Mouse (Mus musculus): ENCODE results near the gene Apobec3. TPM values are rescaled to one million over a fixed set of nuclear protein-coding genes. Genes with fewer than 3 reads are reported as not detected.

The Apobec3 gene
- total RNA-seq, 2 experiments from 2014 or later, result 4.3 to 4.4 TPM

- no peak for DNase-seq (ENCODE audit: low spot score in 2 of 2)
Observed at GRCm38 (mm10) chr15:79947681-79948080, 56.2 kb downstream of the Apobec3 start.

GRCm38 (mm10) chr15:79950250-79951025 is 59.0 kb downstream of the Apobec3 start:
- DNase-seq (ENCODE audit: low spot score in 2 of 2), result peak in 1 of 2 experiments; percentile 56

GRCm38 (mm10) chr15:79951226-79951625 is 59.8 kb downstream of the Apobec3 start:
- no peak for DNase-seq (ENCODE audit: low spot score in 2 of 2)

DNA sequence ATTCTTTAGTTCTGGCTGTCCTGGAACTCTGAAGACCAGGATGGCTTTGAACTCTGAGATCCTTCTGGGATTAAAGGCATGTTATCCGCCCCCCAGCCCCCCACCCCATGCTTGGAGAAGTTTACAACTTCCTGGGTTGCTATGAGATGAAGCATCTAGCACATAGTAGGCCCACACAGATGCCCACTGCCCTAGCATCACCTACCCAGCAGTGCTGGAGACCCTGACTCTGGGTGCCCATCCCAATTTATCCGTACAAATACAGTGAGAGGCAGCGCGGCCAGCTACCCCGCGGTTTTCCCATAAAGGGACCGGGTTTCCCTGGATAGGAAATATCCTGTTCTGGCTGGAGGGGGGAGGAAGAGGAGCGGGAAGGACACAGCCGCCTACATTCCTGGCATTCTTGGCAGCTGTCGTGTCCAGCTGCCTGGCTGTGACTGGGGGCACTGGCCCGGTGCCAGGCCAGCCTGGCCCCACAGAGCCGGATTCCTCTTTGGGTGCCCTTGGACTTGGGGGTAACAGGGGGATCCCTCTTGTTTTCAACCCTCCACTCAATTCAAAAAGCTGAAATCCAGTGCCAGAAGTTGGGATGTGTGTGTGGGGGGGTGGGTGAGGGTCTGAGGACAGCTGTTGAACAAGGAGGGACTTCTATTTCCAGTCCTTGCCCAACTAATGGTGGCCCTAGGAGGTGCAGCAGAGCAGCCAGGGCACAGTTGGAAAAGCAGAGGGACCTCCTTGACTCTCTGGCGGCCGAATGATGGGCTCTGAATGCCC is 60.5 kb downstream of the Apobec3 start:
- DNase-seq (ENCODE audit: low spot score in 2 of 2), result no peak

DNA sequence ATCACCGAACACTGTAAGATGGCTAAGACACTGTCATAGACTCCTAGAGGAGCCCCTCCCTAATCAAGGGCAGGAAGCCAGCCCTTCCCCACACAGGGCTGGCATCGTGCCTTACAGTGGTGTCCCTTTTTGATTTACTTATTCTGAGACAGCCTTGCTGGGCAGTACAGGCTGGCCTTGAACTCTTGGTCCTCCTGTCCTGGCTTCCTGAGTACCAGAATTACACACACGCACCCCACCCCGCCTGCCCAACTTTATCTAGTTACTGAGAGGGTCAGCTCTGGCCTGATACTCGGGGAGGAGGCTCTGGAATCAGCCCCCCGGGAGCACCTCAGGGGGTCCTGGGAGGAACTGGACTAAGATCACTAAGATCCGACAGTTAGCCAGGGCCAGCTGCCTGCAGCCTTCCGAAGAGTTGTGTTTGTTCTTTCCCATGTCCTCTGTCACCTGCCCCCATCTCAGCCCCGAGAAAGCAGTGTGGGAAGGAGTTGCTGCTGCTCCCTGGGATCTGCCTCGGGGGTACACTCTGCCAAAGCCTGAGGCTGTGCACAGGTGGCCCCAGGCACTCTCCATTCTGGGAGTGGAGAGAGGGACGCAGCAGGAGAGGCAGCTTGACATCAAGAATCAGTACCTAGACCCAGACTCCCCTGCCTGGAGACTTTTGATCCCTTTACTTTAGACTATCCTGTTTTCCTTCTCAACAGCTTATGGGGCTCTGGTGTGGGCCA is 61.2 kb downstream of the Apobec3 start:
- no peak for DNase-seq (ENCODE audit: low spot score in 2 of 2)

GRCm38 (mm10) chr15:79953470-79953869 is 62.0 kb downstream of the Apobec3 start:
- no peak for DNase-seq (ENCODE audit: low spot score in 2 of 2)

- no peak for DNase-seq (ENCODE audit: low spot score in 2 of 2)
Observed at GRCm38 (mm10) chr15:79956559-79956958, 65.1 kb downstream of the Apobec3 start.

DNA sequence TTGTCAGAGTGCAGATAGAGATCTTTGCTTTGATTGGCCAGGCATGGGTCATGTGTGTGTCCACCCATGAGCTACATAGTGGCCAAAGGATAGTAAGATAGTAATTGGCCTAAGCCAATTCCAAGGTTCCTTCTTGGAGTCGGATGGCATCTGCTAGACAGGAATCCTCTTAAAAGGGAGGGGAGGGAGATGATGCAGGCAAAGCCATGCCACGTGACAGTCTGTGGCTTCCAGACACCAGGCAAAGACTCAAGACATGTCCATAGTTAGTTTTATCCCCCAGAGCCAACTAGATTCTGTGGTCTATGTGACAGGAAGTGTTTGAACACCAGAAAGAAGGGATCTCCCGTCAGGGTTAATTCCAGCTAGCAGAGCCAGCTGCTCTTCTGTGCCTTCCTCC is 67.0 kb downstream of the Apobec3 start:
- no peak for DNase-seq (ENCODE audit: low spot score in 2 of 2)

DNA sequence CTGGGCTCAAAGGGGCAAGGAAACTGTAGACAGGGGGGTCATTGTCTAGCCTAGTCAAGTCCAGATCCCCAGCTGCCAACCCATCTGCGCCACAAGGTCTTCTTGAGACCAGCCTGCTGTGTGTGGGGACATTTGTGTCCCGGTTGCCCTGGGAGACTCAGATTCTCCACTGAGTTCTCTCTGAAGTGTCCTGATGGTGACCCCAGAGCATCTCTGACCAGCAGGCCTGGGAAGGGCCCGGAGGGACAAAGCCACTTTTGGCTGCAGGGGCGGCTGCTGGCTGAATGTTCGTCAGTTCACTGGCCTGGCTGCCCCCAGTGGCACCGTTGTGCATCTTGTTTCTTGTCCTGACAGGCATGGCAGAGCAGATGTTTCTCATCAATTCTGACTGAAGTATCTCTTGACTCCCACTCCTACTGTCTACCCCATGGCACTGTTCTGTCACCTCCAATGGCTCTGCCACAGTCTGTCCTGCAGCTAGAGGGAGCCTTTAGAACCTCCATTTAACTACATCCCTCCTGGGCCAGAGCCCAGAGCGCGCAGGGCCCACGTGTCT is 70.0 kb downstream of the Apobec3 start:
- DNase-seq (ENCODE audit: low spot score in 2 of 2), result no peak

- DNase-seq (ENCODE audit: low spot score in 2 of 2), result no peak
Observed at GRCm38 (mm10) chr15:79962661-79963060, 71.2 kb downstream of the Apobec3 start.

GRCm38 (mm10) chr15:79964376-79964775 is 72.9 kb downstream of the Apobec3 start:
- DNase-seq (ENCODE audit: low spot score in 2 of 2), result no peak

Other genes starting within 250 kb of the Apobec3 start
- 1 to 10 TPM; 8.3 to 9.4 TPM for gene Fam227a, start 232.7 kb upstream of the Apobec3 start, total RNA-seq (2021)
- 10 to 100 TPM; 46.2 to 46.9 TPM for gene Cby1, start 232.5 kb upstream of the Apobec3 start, total RNA-seq (2021)
- gene Tomm22, start 220.8 kb upstream of the Apobec3 start, total RNA-seq (2021), result 10 to 100 TPM; 96.4 to 98.2 TPM
- gene Josd1, start 203.7 kb upstream of the Apobec3 start, total RNA-seq (2021), result 10 to 100 TPM; 49.4 TPM
- gene Gtpbp1, start 200.8 kb upstream of the Apobec3 start, total RNA-seq (2021), result 10 to 100 TPM; 51.7 to 56.9 TPM
- 10 to 100 TPM; 31.9 to 32.8 TPM for gene Sun2, start 149.1 kb upstream of the Apobec3 start, total RNA-seq (2021)
- gene Dnal4, start 113.8 kb upstream of the Apobec3 start, total RNA-seq (2021), result 10 to 100 TPM; 61.7 to 68.7 TPM
- 100 to 1,000 TPM; 714 to 740 TPM for gene Nptxr, start 86.9 kb upstream of the Apobec3 start, total RNA-seq (2021)
- 10 to 100 TPM; 10.9 to 18.8 TPM for gene Npcd, start 57.4 kb upstream of the Apobec3 start, total RNA-seq (2021)
- gene Cbx6, start 57.0 kb upstream of the Apobec3 start, total RNA-seq (2021), result 100 to 1,000 TPM; 321 to 326 TPM
- 10 to 100 TPM; 62.3 to 62.7 TPM for gene Cbx7, start 79.5 kb downstream of the Apobec3 start, total RNA-seq (2021)
- gene Pdgfb, start 123.3 kb downstream of the Apobec3 start, total RNA-seq (2021), result 10 to 100 TPM; 28.2 to 30.4 TPM
- gene Syngr1, start 199.7 kb downstream of the Apobec3 start, total RNA-seq (2021), result 100 to 1,000 TPM; 370 to 379 TPM
- 100 to 1,000 TPM; 600 to 628 TPM for gene Rpl3, start 200.2 kb downstream of the Apobec3 start, total RNA-seq (2021)
- 10 to 100 TPM; 21.2 to 23.4 TPM for gene Tab1, start 241.5 kb downstream of the Apobec3 start, total RNA-seq (2021)

All from layer of hippocampus, adult 18-20 months (tissue).